Mouse (Mus musculus) CH12F3 (cell line): ENCODE results near the gene Gm20777.
"Not testable (repeated sequence)": the region's sequence is repeated elsewhere in the genome, so short reads cannot be mapped to it uniquely, and the experiment has no call there.

Experiments
- in situ Hi-C: fragments of 300-500 bp; cut with MboI; formaldehyde crosslinking; loops from 2 replicates; pipeline ENCODE4 v1.14.3; 2020; ENCODE audit warnings: low sequenced_read_pairs

Gene Gm20777

DNA sequence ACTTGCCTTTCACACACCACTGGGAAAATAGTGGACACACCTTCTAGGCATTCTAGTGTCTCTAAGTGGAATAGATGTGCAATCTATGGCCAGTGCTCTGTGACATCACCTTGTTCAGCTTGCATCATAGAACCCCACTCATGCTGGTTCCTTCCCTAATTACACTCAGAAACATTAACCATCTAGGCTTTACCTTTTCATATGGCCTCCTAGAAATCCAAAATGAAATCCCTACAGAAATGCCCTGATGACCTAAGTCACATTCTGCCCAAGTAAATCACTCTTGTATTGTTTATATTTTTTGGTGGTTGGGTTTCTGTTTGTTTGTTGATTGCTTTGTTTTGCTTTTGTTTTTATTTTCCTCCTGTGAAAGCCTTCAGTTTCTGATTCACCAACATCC, at the start of gene Gm20777:
Gene Gm20777 (minus strand): TSS at position 101 of the 400 bp plus-strand sequence.
- in situ Hi-C loops, result not testable (repeated sequence)

DNA sequence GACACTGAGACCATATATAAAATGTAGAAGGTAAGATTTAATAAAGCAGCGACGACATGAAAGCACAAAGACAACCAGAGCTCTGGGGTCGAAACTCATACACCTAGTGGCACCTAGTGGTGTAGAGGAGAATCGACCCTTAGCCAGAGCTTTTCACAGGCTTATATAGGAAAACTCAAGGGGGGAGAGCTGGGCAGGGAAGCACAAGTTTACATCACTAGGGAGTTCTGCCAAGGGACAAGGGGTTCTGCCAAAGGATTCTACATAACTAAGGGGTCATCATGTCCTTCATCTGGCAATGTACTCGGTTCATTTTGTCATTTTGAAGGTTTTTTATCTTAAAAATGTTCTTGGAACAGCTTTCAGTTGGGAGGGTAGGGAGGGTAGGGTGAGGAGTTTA, 42.7 kb downstream of the Gm20777 start:
- in situ Hi-C loops, result not testable (repeated sequence)

DNA sequence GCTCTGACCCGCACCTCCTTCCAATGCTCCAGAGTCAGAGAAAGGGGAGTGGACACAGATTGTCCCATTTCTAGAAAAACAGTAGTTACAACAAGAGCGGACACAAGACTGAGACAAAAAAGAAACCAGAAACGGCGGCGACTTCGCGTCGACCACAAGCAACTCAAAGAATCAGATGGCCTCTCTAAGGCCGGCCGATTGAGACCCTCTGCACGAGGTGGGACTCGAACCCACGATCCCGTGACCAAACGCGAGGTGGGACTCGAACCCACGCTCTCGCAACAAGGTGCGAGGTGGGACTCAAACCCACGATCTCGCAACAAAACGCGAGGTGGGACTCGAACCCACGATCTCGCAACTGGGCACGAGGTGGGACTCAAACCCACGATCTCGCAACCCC, 43.5 kb downstream of the Gm20777 start:
- in situ Hi-C loops, result not testable (repeated sequence)

DNA sequence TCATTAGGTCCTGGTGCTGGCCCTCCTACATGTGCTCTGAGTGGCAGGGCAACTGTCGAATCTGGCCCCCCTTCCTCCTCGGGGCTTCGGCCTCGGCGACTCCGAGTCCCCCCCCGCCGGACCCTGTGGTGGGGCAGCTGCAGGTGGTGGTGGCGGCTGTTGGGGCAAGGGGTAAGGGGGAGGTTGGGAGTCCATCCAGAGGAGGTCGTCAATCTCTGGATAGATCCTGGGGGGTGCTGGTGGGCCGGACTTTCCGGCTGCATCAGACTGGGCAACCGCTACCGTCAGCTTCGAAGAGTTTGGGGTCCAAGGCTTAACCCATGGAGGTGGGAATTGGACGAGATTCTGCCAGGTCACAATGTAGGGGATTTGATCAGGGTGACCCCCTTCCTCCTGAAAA, 44.0 kb downstream of the Gm20777 start:
- in situ Hi-C loops, result not testable (repeated sequence)

DNA sequence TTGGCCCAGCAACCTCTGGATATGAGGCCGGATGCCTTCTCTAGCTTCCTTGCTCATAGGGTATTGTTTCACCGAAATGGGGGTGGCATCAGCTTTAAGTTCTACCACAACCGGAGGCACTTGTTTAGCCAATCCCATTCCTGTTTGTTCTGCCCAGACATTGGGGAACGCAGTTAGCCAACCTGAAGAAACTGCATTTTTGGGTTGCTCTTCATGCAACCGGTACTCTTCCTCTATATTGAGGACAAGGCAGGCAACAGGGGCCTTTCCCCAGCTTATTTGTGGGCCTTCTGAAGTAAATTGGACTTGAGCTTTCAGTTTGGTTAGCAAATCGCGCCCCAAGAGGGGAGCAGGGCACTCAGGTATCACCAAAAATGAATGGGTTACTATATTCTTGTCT, 45.6 kb downstream of the Gm20777 start:
- in situ Hi-C loops, result not testable (repeated sequence)
